Mouse (Mus musculus): Measurements from ENCODE around the gene Zfp385b. TPM values are rescaled to one million over a fixed set of nuclear protein-coding genes. Genes with fewer than 3 reads are reported as not detected.

Zfp385b gene
- polyA plus RNA-seq, 1 experiment from 2014 or later = 9.1 TPM

DNA sequence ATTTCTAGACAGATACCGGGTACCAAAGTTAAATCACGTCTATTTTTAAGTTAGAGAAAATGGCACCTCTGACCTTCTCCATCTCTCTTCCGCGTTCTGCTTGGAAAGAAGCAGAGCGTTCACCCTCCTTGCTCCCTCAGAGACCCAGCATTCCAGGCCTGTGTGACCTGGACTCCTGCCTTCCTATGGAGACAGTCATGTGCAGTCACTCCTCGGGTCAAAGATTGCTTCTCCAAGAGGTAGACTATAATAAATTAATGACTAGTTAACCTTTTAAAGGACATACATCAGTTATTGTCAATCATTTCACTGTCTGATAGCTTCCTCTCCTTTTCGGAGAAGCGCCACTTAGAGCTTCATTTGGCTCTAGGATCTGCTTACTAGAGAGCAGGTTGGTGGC lies 325.7 kb downstream of the Zfp385b start:
- no peak overlapping the region for H3K9ac ChIP-seq (replicated peaks; ENCODE audit: low read depth, low read length)
- H3K9me3 ChIP-seq (ENCODE audit: control insufficient read depth, low read length) = no peaks in the 10 kb centered on the region
- no peak overlapping the region for H3K4me3 ChIP-seq (replicated peaks; ENCODE audit: low read length)
- no peak overlapping the region for H3K27ac ChIP-seq (ENCODE audit: low read length)
- H3K36me3 ChIP-seq (ENCODE audit: control insufficient read depth, insufficient read depth) = no peaks in the 10 kb centered on the region
- no peak for ATAC-seq
- 94% methylated on average over 8 of the region's 8 CpGs for WGBS
- no peaks in the 10 kb centered on the region for H3K4me1 ChIP-seq (replicated peaks; ENCODE audit: control insufficient read depth, insufficient read depth, low read length)
- no peak overlapping the region for H3K4me2 ChIP-seq (ENCODE audit: low read length)
- no peaks in the 10 kb centered on the region for H3K27me3 ChIP-seq (replicated peaks; ENCODE audit: control insufficient read depth, insufficient read depth, low read length)

DNA sequence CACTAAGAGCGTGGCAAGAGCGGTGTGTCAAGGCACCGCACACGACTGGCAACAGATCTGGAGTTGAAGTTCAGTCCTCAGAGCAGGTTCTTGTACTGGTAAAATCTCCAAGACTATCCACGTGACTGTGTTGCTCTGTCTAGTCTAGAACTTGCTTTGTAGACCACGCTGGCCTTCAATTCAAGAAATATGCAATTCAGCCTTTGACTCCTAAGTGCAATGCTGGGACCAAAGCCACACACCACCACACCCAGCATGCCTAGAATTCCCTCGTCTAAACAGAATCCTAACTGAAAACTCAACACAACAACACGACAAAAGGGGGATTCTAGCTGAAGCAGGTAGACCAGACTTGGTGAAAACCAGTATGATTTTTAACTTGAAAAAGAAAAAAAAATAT lies 332.3 kb downstream of the Zfp385b start:
- no peaks in the 10 kb centered on the region for H3K27me3 ChIP-seq (replicated peaks; ENCODE audit: control insufficient read depth, insufficient read depth, low read length)
- no peak overlapping the region for H3K9ac ChIP-seq (replicated peaks; ENCODE audit: low read depth, low read length)
- no peaks in the 10 kb centered on the region for H3K4me1 ChIP-seq (replicated peaks; ENCODE audit: control insufficient read depth, insufficient read depth, low read length)
- no peaks in the 10 kb centered on the region for H3K36me3 ChIP-seq (ENCODE audit: control insufficient read depth, insufficient read depth)
- WGBS = 91% methylated on average over 8 of the region's 8 CpGs
- H3K4me3 ChIP-seq (replicated peaks; ENCODE audit: low read length) = no peak overlapping the region
- no peak overlapping the region for H3K4me2 ChIP-seq (ENCODE audit: low read length)
- H3K9me3 ChIP-seq (ENCODE audit: control insufficient read depth, low read length) = no peaks in the 10 kb centered on the region
- ATAC-seq = no peak
- H3K27ac ChIP-seq (ENCODE audit: low read length) = no peak overlapping the region

DNA sequence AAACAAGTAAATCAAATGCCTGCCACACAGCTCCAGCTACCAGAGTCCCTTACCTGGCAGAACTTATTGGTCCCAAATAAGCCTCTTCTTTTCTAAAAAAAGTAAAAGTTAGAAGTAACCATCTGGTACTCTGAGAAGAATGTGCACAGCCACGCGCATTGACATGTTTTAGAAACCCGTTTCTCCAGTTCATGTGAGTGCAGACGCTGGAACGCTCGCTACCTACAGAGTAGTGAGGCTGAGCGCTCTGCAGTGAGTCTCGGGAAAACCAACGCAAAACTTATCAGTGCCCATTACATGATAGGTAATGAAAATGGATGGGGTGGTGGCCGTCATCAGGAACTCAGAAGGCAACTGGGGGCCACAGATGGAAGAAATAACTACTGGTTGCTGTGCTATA lies 338.2 kb downstream of the Zfp385b start:
- no peak for ATAC-seq
- H3K4me1 ChIP-seq (replicated peaks; ENCODE audit: control insufficient read depth, insufficient read depth, low read length) = no peaks in the 10 kb centered on the region
- H3K4me2 ChIP-seq (ENCODE audit: low read length) = no peak overlapping the region

DNA sequence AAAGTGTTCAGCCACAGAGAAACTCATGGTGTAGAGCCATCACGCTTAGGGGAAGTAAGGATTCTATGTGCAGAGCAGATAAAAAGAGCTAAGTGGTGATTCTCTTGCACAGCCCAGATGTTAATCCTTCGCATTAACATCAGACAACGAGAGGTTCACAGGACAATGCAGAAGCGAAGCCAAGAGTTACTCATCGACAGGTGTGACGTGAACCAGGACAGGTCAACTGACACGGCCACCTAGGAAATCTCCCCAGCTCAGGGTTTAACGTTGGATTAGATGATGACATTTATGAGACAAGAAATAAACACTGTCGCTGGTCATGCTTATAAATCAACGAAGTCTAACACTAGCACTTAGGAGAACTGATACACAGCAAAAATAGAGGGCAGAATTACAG lies 341.9 kb downstream of the Zfp385b start:
- H3K4me3 ChIP-seq (replicated peaks; ENCODE audit: low read length) = no peak overlapping the region
- no peaks in the 10 kb centered on the region for H3K27me3 ChIP-seq (replicated peaks; ENCODE audit: control insufficient read depth, insufficient read depth, low read length)
- no peak overlapping the region for H3K27ac ChIP-seq (ENCODE audit: low read length)
- 94% methylated on average over 10 of the region's 10 CpGs for WGBS
- no peaks in the 10 kb centered on the region for H3K36me3 ChIP-seq (ENCODE audit: control insufficient read depth, insufficient read depth)
- H3K4me2 ChIP-seq (ENCODE audit: low read length) = no peak overlapping the region
- peaks cover 3% of the 10 kb centered on the region for H3K9me3 ChIP-seq (ENCODE audit: control insufficient read depth, low read length)
- ATAC-seq = no peak
- no peak overlapping the region for H3K9ac ChIP-seq (replicated peaks; ENCODE audit: low read depth, low read length)
- no peaks in the 10 kb centered on the region for H3K4me1 ChIP-seq (replicated peaks; ENCODE audit: control insufficient read depth, insufficient read depth, low read length)

More for the DNA sequence above, 338.2 kb downstream of the Zfp385b start:
- no peaks in the 10 kb centered on the region for H3K9me3 ChIP-seq (ENCODE audit: control insufficient read depth, low read length)
- WGBS = 92% methylated on average over 10 of the region's 10 CpGs
- H3K27me3 ChIP-seq (replicated peaks; ENCODE audit: control insufficient read depth, insufficient read depth, low read length) = no peaks in the 10 kb centered on the region
- H3K27ac ChIP-seq (ENCODE audit: low read length) = no peak overlapping the region
- H3K9ac ChIP-seq (replicated peaks; ENCODE audit: low read depth, low read length) = no peak overlapping the region
- no peak overlapping the region for H3K4me3 ChIP-seq (replicated peaks; ENCODE audit: low read length)
- H3K36me3 ChIP-seq (ENCODE audit: control insufficient read depth, insufficient read depth) = no peaks in the 10 kb centered on the region

DNA sequence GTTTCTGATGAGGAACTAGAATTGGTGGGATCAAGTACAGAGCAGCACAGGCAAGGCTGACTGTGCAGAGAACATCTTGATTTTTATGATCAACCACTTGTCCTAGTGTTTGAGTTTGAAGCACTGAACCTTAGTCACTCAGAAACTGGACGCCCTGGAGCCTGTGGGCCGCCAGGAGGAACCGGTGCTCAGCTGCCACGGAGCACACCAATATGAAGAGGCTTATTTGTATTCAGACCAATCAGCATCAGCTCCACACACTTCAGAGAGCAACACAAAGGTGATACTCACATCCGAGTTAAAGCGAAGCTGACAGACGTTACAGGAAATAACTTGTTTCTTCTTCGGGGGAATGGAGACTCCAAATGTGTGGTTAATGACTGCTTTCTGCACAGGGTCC lies 343.0 kb downstream of the Zfp385b start:
- ATAC-seq = no peak
- Histone ChIP-seq H3K4me3 (replicated peaks; ENCODE audit: low read length) (no peak overlapping the region), H3K36me3 (ENCODE audit: control insufficient read depth, insufficient read depth) (no peaks in the 10 kb centered on the region), H3K4me1 (replicated peaks; ENCODE audit: control insufficient read depth, insufficient read depth, low read length) (no peaks in the 10 kb centered on the region), H3K4me2 (ENCODE audit: low read length) (no peak overlapping the region), H3K9me3 (ENCODE audit: control insufficient read depth, low read length) (peaks cover 3% of the 10 kb centered on the region), H3K27me3 (replicated peaks; ENCODE audit: control insufficient read depth, insufficient read depth, low read length) (no peaks in the 10 kb centered on the region), H3K9ac (replicated peaks; ENCODE audit: low read depth, low read length) (no peak overlapping the region), H3K27ac (ENCODE audit: low read length) (no peak overlapping the region)
- 90% methylated on average over 8 of the region's 8 CpGs for WGBS

DNA sequence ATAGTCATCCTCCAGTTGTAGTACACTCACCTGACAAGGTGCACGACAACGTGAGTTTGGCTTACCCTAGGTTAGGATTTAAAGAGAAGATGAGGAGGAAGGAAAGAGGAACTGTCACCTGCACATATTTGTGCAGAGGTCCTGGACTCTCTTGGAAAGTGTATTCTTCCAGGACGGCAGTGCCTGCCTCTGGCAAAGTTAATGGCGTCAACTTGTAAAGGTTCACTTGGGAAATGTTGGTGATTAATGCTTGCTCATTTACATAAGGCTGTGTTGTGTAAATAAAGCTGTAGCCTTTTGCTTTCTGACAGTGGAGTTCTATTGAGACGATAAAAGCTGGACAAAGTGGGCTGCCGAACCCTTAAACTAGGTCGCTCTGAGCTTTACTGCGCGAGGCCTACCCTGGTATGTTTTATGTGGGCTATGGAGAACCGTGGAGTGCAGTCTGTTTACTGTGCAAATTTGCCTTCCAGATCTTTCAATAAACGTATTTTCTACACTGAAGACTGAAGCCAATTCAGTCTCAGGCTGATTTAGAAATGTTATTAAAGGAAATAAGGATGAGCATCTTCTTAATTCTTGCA lies 347.1 kb downstream of the Zfp385b start:
- no peaks in the 10 kb centered on the region for H3K36me3 ChIP-seq (ENCODE audit: control insufficient read depth, insufficient read depth)
- no peak overlapping the region for H3K9ac ChIP-seq (replicated peaks; ENCODE audit: low read depth, low read length)
- H3K27ac ChIP-seq (ENCODE audit: low read length) = no peak overlapping the region
- H3K27me3 ChIP-seq (replicated peaks; ENCODE audit: control insufficient read depth, insufficient read depth, low read length) = no peaks in the 10 kb centered on the region
- H3K4me3 ChIP-seq (replicated peaks; ENCODE audit: low read length) = no peak overlapping the region
- H3K4me1 ChIP-seq (replicated peaks; ENCODE audit: control insufficient read depth, insufficient read depth, low read length) = no peaks in the 10 kb centered on the region
- 68% methylated on average over 11 of the region's 11 CpGs for WGBS
- no peak overlapping the region for H3K4me2 ChIP-seq (ENCODE audit: low read length)
- H3K9me3 ChIP-seq (ENCODE audit: control insufficient read depth, low read length) = peaks cover 3% of the 10 kb centered on the region
- ATAC-seq = no peak

DNA sequence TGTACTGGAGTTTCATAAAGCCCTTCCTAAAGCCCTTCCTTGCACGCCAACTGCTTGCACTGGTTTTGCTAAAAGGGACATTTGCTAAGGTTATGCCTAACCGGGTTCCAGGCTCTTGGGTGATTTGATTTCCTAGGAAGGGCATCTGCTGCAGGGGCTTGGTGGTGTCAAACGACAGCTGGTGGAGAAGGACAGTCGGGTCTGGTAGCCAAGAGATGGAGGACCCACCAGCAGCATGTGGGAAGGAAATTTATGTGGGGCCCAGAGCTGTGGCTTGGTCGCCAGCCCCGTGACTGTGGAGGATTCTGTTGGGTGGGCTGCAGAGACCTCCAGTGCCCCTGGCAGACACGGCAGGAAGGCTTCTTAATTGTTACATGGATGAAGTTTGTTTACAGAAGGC lies 348.7 kb downstream of the Zfp385b start:
- Histone ChIP-seq H3K27ac (ENCODE audit: low read length) (no peak overlapping the region), H3K4me1 (replicated peaks; ENCODE audit: control insufficient read depth, insufficient read depth, low read length) (no peaks in the 10 kb centered on the region), H3K4me3 (replicated peaks; ENCODE audit: low read length) (no peak overlapping the region), H3K4me2 (ENCODE audit: low read length) (no peak overlapping the region), H3K36me3 (ENCODE audit: control insufficient read depth, insufficient read depth) (no peaks in the 10 kb centered on the region), H3K9ac (replicated peaks; ENCODE audit: low read depth, low read length) (no peak overlapping the region), H3K9me3 (ENCODE audit: control insufficient read depth, low read length) (peaks cover 3% of the 10 kb centered on the region), H3K27me3 (replicated peaks; ENCODE audit: control insufficient read depth, insufficient read depth, low read length) (no peaks in the 10 kb centered on the region)
- 86% methylated on average over 7 of the region's 7 CpGs for WGBS
- no peak for ATAC-seq

DNA sequence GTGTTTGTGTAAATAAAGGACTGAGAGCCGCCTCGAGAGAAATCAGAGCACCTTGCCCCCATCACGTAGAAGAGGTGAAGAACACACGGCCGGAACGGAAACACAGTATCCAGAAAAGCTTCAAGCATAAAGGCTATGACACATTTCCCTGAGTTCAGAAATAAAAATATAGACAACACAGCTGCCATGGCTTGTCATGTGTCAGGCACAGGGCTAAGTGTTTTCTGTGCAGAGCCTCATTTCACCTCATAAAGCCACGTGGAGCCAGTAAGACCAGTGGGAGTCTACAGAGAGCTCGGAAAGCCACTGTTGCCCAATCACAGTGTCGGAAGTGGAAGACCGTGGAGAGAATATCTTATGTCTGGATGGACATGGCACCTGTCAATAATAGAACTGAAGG lies 358.0 kb downstream of the Zfp385b start:
- no peaks in the 10 kb centered on the region for H3K4me1 ChIP-seq (replicated peaks; ENCODE audit: control insufficient read depth, insufficient read depth, low read length)
- no peak overlapping the region for H3K27ac ChIP-seq (ENCODE audit: low read length)
- H3K27me3 ChIP-seq (replicated peaks; ENCODE audit: control insufficient read depth, insufficient read depth, low read length) = no peaks in the 10 kb centered on the region
- H3K4me2 ChIP-seq (ENCODE audit: low read length) = no peak overlapping the region
- no peak for ATAC-seq
- H3K9ac ChIP-seq (replicated peaks; ENCODE audit: low read depth, low read length) = no peak overlapping the region
- no peak overlapping the region for H3K4me3 ChIP-seq (replicated peaks; ENCODE audit: low read length)
- WGBS = 95% methylated on average over 10 of the region's 10 CpGs
- H3K36me3 ChIP-seq (ENCODE audit: control insufficient read depth, insufficient read depth) = no peaks in the 10 kb centered on the region
- no peaks in the 10 kb centered on the region for H3K9me3 ChIP-seq (ENCODE audit: control insufficient read depth, low read length)

DNA sequence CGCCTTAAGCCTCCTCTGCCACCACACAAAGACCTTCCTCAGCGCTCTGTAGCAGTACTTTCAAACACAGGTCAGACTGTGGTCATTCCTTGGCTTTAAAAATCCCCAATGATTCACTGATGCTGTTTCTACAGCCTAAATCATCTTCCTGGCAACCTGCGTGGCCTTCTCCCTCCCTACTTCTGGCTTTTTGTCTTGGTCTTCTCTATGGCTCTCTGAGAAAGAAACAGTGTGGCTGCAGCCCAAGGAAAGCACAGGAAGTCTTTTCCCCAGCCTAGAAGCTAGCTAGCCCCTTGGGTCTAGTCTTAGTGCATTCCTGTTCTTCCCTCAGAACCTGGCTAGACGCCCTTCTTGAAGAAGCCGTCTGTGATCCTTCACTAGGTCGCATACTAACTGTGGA lies 359.4 kb downstream of the Zfp385b start:
- Histone ChIP-seq H3K27ac (ENCODE audit: low read length) (no peak overlapping the region), H3K36me3 (ENCODE audit: control insufficient read depth, insufficient read depth) (no peaks in the 10 kb centered on the region), H3K4me2 (ENCODE audit: low read length) (no peak overlapping the region), H3K4me3 (replicated peaks; ENCODE audit: low read length) (no peak overlapping the region), H3K9me3 (ENCODE audit: control insufficient read depth, low read length) (no peaks in the 10 kb centered on the region), H3K9ac (replicated peaks; ENCODE audit: low read depth, low read length) (no peak overlapping the region), H3K4me1 (replicated peaks; ENCODE audit: control insufficient read depth, insufficient read depth, low read length) (no peaks in the 10 kb centered on the region), H3K27me3 (replicated peaks; ENCODE audit: control insufficient read depth, insufficient read depth, low read length) (no peaks in the 10 kb centered on the region)
- 92% methylated on average over 6 of the region's 6 CpGs for WGBS
- no peak for ATAC-seq

DNA sequence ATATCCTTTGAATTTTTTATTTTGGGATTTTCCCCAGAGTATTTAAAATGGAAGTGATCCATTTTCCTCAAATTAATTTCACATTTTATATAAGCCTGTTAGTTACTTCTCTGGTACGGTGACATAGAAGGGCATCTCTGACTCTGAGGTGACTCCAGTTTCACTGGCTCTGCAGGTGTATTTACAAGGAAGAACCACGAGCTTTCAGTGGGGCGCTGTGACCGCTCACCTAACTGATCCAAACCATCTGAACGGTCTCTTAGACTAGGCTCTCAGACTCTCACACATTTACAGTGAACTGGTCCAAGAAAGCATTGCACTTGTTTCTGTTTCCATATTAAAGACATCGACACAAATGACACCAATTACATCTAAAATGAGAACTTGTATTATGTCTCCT lies 361.0 kb downstream of the Zfp385b start:
- Histone ChIP-seq H3K27me3 (replicated peaks; ENCODE audit: control insufficient read depth, insufficient read depth, low read length) (no peaks in the 10 kb centered on the region), H3K4me3 (replicated peaks; ENCODE audit: low read length) (no peak overlapping the region), H3K27ac (ENCODE audit: low read length) (no peak overlapping the region), H3K9ac (replicated peaks; ENCODE audit: low read depth, low read length) (no peak overlapping the region), H3K9me3 (ENCODE audit: control insufficient read depth, low read length) (no peaks in the 10 kb centered on the region), H3K4me2 (ENCODE audit: low read length) (no peak overlapping the region), H3K36me3 (ENCODE audit: control insufficient read depth, insufficient read depth) (no peaks in the 10 kb centered on the region), H3K4me1 (replicated peaks; ENCODE audit: control insufficient read depth, insufficient read depth, low read length) (no peaks in the 10 kb centered on the region)
- 80% methylated on average over 6 of the region's 6 CpGs for WGBS
- ATAC-seq = no peak
